Comparison of ENCODE assay signal across 1 mouse cellular context in genomic region chr5:90394322-90394721, GRCm38 (mm10).
TF ChIP-seq lines count a peak whose summit lies in the region.

No protein-coding gene starts in this region.

TF ChIP-seq in MEL, 35 proteins besides CTCF, POLR2A, EP300 and RAD21 (continued from another document):
- no peak for TF ChIP-seq POLR2AphosphoS5 (IDR thresholded peaks at IDR 0.05; ENCODE audit: borderline replicate concordance, low read depth, low read length)
- no peak for TF ChIP-seq BHLHE40 (IDR thresholded peaks at IDR 0.05; ENCODE audit: borderline replicate concordance, low read depth, low read length)
- no peak for TF ChIP-seq GABPA (IDR thresholded peaks at IDR 0.05; ENCODE audit: low read depth, low read length)
- no peak for TF ChIP-seq NRF1 (IDR thresholded peaks at IDR 0.05; ENCODE audit: insufficient read depth, low read depth, low read length, poor library complexity, severe bottlenecking)
- TF ChIP-seq MYB (IDR thresholded peaks at IDR 0.05; ENCODE audit: low read depth, low read length), result no peak
